Mouse (Mus musculus) erythroblast, embryonic 14.5 days (primary cell): ENCODE data around the gene Gatd1. TPM values are rescaled to one million over a fixed set of nuclear protein-coding genes. Genes with fewer than 3 reads are reported as not detected.

Experiments used
- H3K27me3 ChIP-seq: 2 replicates; pipeline ENCODE4 v1.6.1; 2012; ENCODE audit warnings: inconsistent platforms; ENCODE audit not compliant: control insufficient read depth
- H3K36me3 ChIP-seq: 2 replicates; pipeline ENCODE4 v1.6.1; 2012; ENCODE audit warnings: mild to moderate bottlenecking, inconsistent platforms; ENCODE audit not compliant: control insufficient read depth
- H3K4me1 ChIP-seq: 2 replicates; pipeline ENCODE4 v1.6.1; 2012; ENCODE audit warnings: inconsistent platforms; ENCODE audit not compliant: control insufficient read depth
- H3K4me3 ChIP-seq: replicated peaks from 2 replicates; pipeline ENCODE3; 2012; ENCODE audit warnings: moderate library complexity, mild to moderate bottlenecking, inconsistent platforms
- H3K9me3 ChIP-seq: 2 replicates; pipeline ENCODE4 v1.6.1; 2012; ENCODE audit warnings: low read length, inconsistent platforms, mixed read lengths; ENCODE audit not compliant: control insufficient read depth
- GATA1 ChIP-seq: IDR thresholded peaks from 2 replicates; pipeline ENCODE4 v1.6.1; 2012; ENCODE audit warnings: low read length, inconsistent platforms, mixed read lengths
- TAL1 ChIP-seq: IDR thresholded peaks from 3 replicates; pipeline ENCODE4 v1.6.1; 2012; ENCODE audit warnings: low read length, inconsistent platforms, mixed read lengths
- polyA plus RNA-seq: library from polyadenylated mRNA; stranded (reverse); fragments of >175 nt; gene quantifications from 2 replicates; pipeline ENCODE4 v1.2.3, GENCODE M21; 2012

Gene Gatd1
- polyA plus RNA-seq, 1 experiment = 0.42 TPM

DNA sequence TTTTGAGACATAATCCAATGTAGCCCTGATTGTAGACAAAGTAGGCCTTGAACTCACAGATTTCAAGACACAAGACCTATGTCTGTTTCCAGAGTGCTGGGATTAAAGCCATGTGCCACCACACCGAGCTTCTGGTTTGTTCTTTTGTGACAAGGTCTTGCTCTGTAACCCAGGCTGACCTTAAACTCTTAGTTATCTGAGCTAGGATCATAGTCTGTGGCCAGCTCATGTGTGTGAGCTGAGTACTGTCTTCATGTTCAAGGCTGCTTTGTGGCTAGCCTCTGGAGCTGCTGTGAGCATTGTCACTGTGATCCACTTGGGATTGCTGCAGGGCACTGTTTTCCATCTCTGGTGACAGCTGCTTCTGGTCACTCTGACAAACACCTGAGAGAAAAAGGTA lies 18.6 kb downstream of the Gatd1 start:
- Histone ChIP-seq H3K4me1 (peaks cover 56% of the 10 kb centered on the region), H3K36me3 (peaks cover 66% of the 10 kb centered on the region), H3K4me3 (peak overlapping the region; percentile 47), H3K9me3 (no peaks in the 10 kb centered on the region), H3K27me3 (no peaks in the 10 kb centered on the region)
- TF ChIP-seq TAL1 (no peak), GATA1 (no peak)

GRCm38 (mm10) chr7:141394771-141395170 lies 19.2 kb downstream of the Gatd1 start:
- Histone ChIP-seq H3K4me1 (peaks cover 60% of the 10 kb centered on the region), H3K4me3 (peak overlapping the region; percentile 47), H3K27me3 (no peaks in the 10 kb centered on the region), H3K9me3 (no peaks in the 10 kb centered on the region), H3K36me3 (peaks cover 60% of the 10 kb centered on the region)
- TF ChIP-seq GATA1 (no peak), TAL1 (no peak)

DNA sequence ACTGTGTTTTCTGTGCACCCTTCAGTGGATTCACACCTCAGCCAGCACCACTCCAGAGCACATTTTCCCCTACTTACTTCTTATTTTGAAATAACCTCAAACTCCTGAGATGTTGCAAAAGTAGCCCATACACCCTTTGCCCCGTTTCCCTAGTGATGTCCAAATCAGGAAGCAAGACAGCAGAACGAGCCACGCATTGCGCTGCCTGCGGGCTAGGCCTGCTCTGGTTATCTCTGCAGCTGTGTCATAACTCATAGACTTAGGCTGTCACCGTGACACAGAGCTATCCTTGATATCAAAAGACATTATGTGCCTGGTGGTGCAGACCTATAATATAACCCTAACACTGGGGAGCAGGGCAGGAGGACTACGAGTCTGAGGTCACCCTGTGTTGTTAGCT lies 19.8 kb downstream of the Gatd1 start:
- no peaks in the 10 kb centered on the region for H3K9me3 ChIP-seq
- H3K4me1 ChIP-seq = peaks cover 66% of the 10 kb centered on the region
- peaks cover 54% of the 10 kb centered on the region for H3K36me3 ChIP-seq
- no peaks in the 10 kb centered on the region for H3K27me3 ChIP-seq
- peak; percentile 83 for TF ChIP-seq GATA1
- TF ChIP-seq TAL1 = peak; percentile 34; the same call in 1 of the 3 replicates
- peak overlapping the region; percentile 70 for H3K4me3 ChIP-seq

- peaks cover 81% of the 10 kb centered on the region for H3K4me1 ChIP-seq
- peaks cover 39% of the 10 kb centered on the region for H3K36me3 ChIP-seq
- H3K4me3 ChIP-seq = peak overlapping the region; percentile 70
Observed at GRCm38 (mm10) chr7:141392552-141393222, 21.2 kb downstream of the Gatd1 start.

DNA sequence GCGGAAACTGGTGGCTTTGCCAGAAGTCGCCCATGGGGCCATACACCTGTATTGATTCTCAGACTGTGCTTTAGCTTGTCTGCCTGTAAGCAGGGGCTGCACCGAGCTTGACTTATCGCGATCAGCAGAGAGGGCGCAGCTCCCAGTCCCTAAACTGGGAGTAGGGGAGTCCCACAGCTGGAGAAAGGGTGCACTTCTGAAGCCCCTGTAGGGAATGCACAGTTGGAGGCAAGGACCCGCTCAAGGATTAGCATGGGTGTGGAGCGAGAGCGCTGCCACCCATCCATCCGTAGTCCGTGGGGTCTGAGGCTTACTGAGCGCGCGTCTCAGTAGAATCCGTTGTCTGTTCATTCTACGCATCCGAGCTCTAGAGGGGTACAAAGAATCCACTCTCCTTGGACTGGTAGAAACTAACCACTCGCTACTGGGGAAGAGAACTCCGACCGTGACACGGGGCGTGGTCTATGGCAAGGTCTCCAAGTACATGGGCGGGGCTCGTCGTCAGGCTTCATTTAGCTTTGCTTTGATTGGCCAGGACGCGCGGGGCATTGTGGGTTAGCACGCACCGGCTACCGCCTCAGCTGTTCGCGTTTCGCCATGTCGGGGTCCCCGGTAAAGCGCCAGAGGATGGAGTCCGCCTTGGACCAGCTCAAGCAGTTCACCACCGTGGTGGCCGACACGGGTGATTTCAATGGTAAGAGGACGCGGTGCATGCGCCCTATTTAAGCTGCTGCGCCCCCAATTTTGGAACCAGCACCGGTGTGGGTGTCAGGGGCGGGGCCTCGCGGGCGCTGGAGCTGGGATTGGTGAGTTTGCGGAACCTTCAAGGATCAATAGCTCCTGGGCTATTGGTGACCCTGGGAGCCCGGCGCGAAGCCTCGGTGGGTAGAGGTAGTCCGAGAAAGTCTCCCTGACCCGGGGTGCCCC lies 22.0 kb downstream of the Gatd1 start, which contains the start of gene Taldo1:
TSS of gene Taldo1 (plus strand) at position 575 of the 927 bp plus-strand sequence.
- peak; percentile 45; the same call in 1 of the 2 replicates for TF ChIP-seq GATA1
- TF ChIP-seq TAL1 = no peak
- no peaks in the 10 kb centered on the region for H3K27me3 ChIP-seq
- H3K4me3 ChIP-seq = peak within 1 kb of the TSS; percentile 70
- H3K9me3 ChIP-seq = no peaks in the 10 kb centered on the region
- peaks cover 89% of the 10 kb centered on the region for H3K4me1 ChIP-seq
- H3K36me3 ChIP-seq = peaks cover 32% of the 10 kb centered on the region

More at GRCm38 (mm10) chr7:141392552-141393222, 21.2 kb downstream of the Gatd1 start:
- H3K9me3 ChIP-seq = no peaks in the 10 kb centered on the region
- no peaks in the 10 kb centered on the region for H3K27me3 ChIP-seq
- TF ChIP-seq GATA1 (peak; percentile 71), TAL1 (no peak)

DNA sequence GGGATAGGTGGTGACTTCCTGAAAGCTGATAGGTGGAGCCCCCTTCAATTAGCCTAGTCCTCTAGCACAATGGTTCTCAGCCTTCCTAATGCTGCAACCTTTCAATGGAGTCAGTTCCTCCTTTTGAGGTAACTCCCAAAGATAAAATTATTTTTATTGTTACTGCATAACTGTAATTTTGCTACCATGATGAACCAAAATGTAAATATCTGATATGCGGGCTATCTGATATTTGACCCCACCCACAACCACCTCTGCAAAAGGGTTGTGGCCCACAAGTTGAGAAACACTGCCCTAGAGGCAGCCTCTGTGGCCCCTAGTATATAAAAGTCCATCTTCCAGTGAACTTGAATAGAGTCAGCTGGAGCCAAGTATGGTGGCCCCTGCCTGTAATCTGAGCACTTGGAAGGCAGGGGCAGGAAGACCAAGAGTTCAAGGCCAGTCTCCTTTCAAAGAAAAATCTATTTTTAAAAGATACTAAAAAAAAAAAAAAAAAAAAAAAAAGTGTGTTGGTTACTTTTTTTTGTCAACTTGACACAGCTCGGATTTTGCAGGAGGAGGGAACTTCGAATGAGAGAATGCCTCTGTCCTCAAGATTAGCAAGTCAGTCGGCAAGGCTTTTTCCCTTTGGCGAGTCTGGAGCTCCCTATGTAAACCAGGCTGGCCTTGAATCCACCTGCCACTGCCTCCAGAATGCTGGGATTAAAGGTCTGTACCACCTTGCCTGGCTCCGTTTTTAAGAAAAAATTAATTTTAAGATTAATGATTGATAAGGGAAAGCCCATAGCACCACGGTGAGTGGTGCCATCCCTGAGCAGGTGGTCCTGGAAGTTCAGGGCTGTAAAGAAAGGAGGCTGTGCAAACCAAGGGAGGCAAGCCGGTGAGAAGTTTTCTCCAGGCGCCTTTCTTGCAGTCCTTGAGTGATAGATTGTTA lies 23.3 kb downstream of the Gatd1 start:
- peaks cover 90% of the 10 kb centered on the region for H3K4me1 ChIP-seq
- H3K4me3 ChIP-seq = peak overlapping the region; percentile 70
- no peaks in the 10 kb centered on the region for H3K9me3 ChIP-seq
- H3K36me3 ChIP-seq = peaks cover 19% of the 10 kb centered on the region
- TF ChIP-seq TAL1 (no peak), GATA1 (no peak)
- H3K27me3 ChIP-seq = no peaks in the 10 kb centered on the region

- H3K9me3 ChIP-seq = no peaks in the 10 kb centered on the region
- no peaks in the 10 kb centered on the region for H3K27me3 ChIP-seq
- H3K4me3 ChIP-seq = no peak overlapping the region
- no peak for TF ChIP-seq TAL1
- peak; percentile 44; the same call in 1 of the 2 replicates for TF ChIP-seq GATA1
- H3K4me1 ChIP-seq = peaks cover 83% of the 10 kb centered on the region
- H3K36me3 ChIP-seq = peaks cover 4% of the 10 kb centered on the region
Observed at GRCm38 (mm10) chr7:141388487-141389109, 25.3 kb downstream of the Gatd1 start.
